Mouse (Mus musculus) megakaryocyte, embryonic 14.5 days (primary cell): ENCODE measurements at regions not wholly inside any gene's neighbourhood (a gene's known extent, or its start where the extent isn't known, plus 50 kb on each side); places are given as distances from the start of the nearest gene placed in this dataset.

ENCODE experiments used
- FLI1 ChIP-seq: IDR thresholded peaks from 2 replicates; pipeline ENCODE4 v1.6.1; 2012; ENCODE audit warnings: low read length, inconsistent platforms, mixed read lengths
- GATA1 ChIP-seq: IDR thresholded peaks from 3 replicates; pipeline ENCODE4 v1.6.1; 2012; ENCODE audit warnings: mixed read lengths, low read length, inconsistent platforms, borderline replicate concordance

GRCm38 (mm10) chr2:101472449-101473115 lies 151.9 kb upstream of the Rag2 start:
- TF ChIP-seq GATA1 (no peak), FLI1 (no peak)
